Mouse (Mus musculus): ENCODE measurements at regions not wholly inside any gene's neighbourhood (a gene's known extent, or its start where the extent isn't known, plus 50 kb on each side); places are given as distances from the start of the nearest gene placed in this dataset.

GRCm38 (mm10) chr12:70588234-70588633 is 135.3 kb downstream of the Tmx1 start:
- no peak for DNase-seq (ENCODE audit: extremely low read depth, low read depth)

- DNase-seq (ENCODE audit: extremely low read depth, low read depth): no peak
Measured at GRCm38 (mm10) chr12:70589315-70589742, 136.4 kb downstream of the Tmx1 start.

GRCm38 (mm10) chr12:70590456-70591050 is 137.7 kb downstream of the Tmx1 start:
- DNase-seq (ENCODE audit: extremely low read depth, low read depth): no peak

DNA sequence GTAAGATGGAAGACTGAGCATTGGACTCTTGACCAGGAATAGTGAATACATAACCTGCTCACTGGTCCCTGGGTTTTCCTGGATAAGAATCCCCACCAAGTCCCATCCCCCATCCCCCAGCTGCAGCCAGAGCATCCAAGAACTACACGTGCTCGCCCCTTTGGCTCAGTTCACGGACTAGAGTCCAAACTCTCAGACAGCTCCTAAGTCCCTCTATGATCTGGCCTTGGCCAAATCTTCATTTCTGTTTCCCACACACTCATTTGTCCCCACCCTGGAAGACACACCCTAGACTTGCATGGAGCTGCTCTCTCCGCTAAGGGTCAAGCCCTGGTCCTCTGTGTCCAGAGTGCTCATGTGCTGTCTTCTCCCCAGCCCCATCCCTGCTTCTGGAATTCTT is 139.9 kb downstream of the Tmx1 start:
- DNase-seq (ENCODE audit: extremely low read depth, low read depth): no peak

DNA sequence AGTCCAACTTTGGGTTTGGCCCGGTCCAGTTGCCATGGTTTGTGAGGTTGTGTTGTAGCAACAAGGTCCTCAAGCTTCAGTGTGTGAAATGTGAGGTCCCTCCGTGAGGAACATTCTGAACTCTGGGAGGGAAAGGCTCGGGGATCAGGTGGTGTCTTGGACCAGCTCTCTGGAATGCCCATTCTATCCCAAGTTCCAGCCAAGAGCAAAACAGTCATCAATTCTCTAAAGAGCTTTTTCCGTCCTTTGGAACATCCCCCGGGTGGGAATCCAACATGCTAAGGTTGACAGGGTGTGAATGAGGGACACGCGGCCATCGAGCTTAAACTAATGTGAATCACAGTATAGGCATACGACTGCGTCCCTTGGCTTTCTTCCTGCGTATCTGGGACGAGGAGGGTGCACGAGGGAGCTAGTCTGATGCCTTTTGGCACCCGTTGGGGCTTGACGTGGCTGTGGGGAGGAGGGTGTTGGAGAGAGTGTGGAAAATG is 145.4 kb downstream of the Tmx1 start:
- no peak for DNase-seq (ENCODE audit: extremely low read depth, low read depth)

DNA sequence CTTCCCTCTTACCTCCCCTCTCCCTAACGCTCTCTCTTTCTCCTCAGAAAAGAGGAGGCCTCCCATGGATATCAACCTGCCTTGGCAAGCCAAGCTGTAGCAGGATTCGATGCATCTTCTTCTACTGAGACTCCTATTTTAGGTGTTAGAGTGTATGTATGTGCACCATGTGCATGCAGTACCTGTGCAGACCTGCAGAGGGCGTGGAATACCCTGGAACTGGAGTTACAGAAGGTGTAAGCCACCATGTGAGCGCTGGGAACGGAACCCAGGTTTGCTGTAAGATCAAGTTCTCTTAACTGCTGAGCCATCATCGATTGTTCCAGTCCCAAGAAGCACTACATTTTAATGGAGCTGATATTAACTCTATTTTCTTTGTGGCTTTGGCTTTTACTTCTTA is 146.8 kb downstream of the Tmx1 start:
- no peak for DNase-seq (ENCODE audit: extremely low read depth, low read depth)

DNA sequence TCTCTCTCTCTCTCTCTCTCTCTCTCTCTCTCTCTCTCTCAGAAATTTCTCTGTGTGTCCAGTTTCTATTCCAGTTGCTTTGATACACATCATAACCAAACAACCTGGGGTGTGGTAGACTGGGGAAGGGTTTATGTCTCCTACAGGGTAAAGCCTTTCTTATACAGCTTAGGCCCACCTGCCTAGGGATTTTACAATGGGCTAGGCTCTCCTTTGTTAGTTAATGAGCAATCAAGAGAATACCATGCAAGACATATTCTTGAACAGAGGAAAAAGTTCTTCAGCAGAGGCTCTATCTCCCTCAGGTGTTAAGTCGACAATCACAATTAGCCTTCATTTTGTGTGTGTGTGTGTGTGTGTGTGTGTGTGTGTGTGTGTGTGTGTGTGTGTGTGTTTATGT is 151.0 kb downstream of the Tmx1 start:
- DNase-seq (ENCODE audit: extremely low read depth, low read depth): no peak

- DNase-seq (ENCODE audit: extremely low read depth, low read depth): no peak
Measured at GRCm38 (mm10) chr12:70608672-70609071, 155.8 kb downstream of the Tmx1 start.

- DNase-seq (ENCODE audit: extremely low read depth, low read depth): no peak
Measured at GRCm38 (mm10) chr12:70609116-70609871, 156.4 kb downstream of the Tmx1 start.

DNA sequence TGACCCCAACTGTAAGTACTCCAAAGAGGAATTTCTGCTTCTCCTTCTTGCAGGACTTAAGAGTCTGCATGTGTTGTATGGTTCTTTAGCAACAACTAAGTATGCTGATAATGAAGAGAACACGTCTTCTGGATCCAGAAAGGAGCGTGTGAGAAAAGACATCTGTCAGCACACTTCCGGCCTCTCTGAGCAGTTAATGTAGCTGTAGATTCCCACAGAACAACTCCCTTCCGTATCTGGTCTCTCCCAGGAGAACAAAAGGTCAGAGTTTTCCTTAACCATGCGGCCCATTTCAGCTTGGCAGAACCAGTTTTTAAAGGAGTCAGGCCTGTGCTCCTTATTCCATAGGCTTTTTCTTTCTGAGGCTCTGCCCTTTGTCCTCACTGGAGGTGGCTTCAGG is 159.0 kb downstream of the Tmx1 start:
- DNase-seq (ENCODE audit: extremely low read depth, low read depth): no peak

DNA sequence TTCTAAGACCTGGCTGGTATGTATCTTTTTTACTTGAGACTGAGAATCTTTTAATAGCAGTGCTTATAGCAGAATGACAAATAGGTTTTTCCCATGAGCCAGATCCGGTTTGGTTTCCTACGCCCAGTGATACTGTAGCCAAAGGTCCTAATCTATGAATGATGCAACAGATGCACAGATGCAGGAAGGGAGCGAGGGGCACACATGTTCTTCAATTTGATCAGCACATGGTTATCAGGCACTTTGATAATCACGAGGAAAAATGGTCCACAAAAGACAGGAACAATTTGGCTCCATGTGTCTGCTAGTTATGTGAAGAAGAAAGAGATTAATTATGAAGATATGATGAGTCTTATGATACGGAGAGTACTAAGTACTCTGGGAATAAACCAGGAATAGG is 160.3 kb downstream of the Tmx1 start:
- DNase-seq (ENCODE audit: extremely low read depth, low read depth): no peak

DNA sequence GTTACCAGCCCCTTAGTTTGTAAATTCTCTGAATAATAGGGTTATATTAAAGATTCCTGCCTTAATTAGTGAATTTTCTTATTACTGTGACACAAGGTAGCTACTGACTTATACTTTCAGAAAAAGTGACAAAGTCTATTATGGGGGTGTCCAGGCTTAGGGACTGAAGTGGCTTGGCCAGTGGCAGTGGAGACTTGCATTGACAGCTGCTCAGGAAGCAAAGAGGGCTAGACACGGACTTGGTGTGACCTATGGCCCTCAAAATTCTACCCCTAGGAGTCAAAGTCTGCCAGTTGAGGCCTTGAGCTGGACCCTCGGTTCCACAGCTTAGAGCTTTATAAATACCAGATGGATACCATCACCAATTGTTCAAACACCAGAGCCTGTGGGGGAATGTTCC is 161.2 kb downstream of the Tmx1 start:
- no peak for DNase-seq (ENCODE audit: extremely low read depth, low read depth)

DNA sequence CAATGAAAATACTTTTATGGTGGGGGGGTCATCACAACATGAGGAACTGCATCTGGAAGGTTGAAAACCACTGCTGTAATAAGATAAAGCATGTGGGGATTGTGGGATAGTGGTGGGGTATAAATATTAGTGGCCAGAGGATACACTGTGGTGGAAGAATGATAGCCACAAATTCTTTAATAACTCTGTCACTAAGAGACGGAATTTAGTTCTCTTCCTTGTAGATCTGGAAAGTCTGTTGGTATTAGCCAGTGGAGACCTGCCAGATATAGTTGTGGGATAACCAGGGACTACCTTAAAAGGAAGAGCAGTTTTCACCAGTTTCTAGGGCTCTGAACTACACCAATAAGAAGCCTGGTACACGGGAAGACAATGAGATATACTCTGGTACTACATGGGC is 161.8 kb downstream of the Tmx1 start:
- no peak for DNase-seq (ENCODE audit: extremely low read depth, low read depth)

DNA sequence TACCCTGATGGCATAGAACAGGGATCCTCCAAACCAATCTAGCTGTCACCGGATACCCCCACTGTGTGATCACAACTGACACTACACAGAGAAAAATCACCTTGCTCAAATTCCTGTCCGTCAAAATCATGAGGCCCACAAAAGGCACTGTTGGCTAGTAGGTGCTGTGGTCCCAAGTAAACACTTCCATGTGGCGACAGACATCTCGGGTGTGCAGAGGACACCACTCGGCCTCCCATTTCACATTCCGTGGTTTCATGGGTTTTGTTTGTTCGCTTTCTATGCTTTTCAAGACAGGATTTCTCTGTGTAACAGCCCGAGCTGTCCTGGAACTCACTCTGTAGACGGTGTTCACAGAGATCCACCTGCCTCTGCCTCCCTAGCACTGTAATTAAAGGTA is 162.2 kb downstream of the Tmx1 start:
- no peak for DNase-seq (ENCODE audit: extremely low read depth, low read depth)

DNA sequence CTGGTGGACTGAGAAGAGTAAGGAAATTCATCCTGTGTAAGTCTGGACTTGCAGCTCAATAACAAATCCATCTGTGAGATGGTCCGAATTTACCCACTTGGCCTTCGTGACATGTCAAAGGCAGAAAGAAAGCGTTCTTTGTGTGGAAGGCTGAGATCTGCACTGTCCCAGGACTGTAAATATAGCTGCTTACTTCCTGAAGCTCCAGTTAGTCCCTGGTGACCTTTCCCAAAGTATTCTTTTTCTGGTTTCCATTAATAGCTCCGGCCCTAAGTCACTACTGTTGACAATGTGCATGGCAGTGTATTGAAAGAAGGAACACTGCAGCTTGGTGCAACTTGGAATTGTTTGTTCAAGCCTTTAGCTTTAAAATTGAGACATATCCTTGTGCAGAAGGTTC is 163.2 kb downstream of the Tmx1 start:
- DNase-seq (ENCODE audit: extremely low read depth, low read depth): no peak

DNA sequence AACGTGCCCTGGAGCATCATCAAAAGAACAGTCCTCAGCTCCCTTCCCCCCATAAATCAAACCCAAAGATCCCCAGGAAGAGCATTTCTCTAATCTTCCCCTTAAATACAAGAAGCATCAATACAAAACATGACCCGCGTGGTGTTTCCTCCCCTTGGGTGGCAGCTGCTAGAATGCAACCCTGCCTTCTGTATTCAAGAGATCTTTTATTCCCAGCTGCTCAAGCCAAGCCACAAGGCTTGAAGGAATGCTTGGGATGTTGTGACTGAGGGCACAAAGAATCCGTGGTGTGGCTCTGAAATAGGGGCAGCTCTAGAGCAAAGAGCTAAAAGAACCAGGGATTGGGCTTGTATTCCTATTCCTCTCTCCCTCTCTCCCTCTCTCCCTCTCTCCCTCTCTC is 163.6 kb downstream of the Tmx1 start:
- no peak for DNase-seq (ENCODE audit: extremely low read depth, low read depth)

- DNase-seq (ENCODE audit: extremely low read depth, low read depth): no peak
Measured at GRCm38 (mm10) chr12:70617024-70617423, 164.1 kb downstream of the Tmx1 start.

- no peak for DNase-seq (ENCODE audit: extremely low read depth, low read depth)
Measured at GRCm38 (mm10) chr12:70617979-70618378, 165.1 kb downstream of the Tmx1 start.

DNA sequence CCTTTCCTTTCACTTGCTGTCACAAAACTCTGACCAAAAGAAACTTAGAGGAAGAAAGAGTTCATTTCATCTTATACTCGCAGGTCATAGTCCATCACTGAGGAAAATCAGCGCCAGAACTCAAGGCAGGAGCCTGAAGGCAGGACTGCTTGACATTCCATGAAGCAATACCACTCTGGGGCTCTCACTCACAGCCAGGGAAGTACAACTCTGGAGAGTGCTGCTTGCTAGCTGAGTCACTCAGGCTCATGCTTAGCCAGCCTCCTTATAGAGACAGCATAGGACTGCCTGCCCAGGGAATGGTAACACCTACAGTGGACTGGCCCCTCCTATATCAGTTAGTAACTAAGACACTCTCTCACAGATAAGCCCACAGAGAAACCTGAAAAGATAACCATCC is 166.5 kb downstream of the Tmx1 start:
- DNase-seq (ENCODE audit: extremely low read depth, low read depth): no peak

DNA sequence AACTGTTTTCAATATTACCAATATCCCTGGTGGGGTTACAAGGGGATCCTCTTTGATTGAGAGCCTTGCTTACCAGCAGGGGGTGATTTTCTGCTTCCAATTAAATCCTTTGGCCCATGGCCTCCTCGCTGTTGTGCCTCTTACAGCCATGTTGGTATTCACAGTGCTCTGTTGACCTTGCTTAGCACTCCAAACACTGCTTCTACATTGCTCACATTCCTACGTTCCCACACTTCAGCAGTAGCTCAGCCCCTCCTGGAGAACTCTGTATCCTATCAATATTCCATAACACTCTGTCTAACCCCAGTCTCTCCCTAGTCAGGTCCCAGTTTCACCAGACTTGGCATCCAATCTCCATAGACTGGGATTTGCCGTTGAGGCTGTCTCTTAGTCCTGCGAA is 169.1 kb downstream of the Tmx1 start:
- no peak for DNase-seq (ENCODE audit: extremely low read depth, low read depth)

- DNase-seq (ENCODE audit: extremely low read depth, low read depth): no peak
Measured at GRCm38 (mm10) chr12:70624298-70624980, 171.5 kb downstream of the Tmx1 start.

GRCm38 (mm10) chr12:70627638-70628037 is 174.7 kb downstream of the Tmx1 start:
- DNase-seq (ENCODE audit: extremely low read depth, low read depth): no peak
